Mouse (Mus musculus): ENCODE data around the gene Plxnc1. TPM values are rescaled to one million over a fixed set of nuclear protein-coding genes. Genes with fewer than 3 reads are reported as not detected.

The Plxnc1 gene
- polyA plus RNA-seq, 1 experiment from 2014 or later, result 7.1 TPM

DNA sequence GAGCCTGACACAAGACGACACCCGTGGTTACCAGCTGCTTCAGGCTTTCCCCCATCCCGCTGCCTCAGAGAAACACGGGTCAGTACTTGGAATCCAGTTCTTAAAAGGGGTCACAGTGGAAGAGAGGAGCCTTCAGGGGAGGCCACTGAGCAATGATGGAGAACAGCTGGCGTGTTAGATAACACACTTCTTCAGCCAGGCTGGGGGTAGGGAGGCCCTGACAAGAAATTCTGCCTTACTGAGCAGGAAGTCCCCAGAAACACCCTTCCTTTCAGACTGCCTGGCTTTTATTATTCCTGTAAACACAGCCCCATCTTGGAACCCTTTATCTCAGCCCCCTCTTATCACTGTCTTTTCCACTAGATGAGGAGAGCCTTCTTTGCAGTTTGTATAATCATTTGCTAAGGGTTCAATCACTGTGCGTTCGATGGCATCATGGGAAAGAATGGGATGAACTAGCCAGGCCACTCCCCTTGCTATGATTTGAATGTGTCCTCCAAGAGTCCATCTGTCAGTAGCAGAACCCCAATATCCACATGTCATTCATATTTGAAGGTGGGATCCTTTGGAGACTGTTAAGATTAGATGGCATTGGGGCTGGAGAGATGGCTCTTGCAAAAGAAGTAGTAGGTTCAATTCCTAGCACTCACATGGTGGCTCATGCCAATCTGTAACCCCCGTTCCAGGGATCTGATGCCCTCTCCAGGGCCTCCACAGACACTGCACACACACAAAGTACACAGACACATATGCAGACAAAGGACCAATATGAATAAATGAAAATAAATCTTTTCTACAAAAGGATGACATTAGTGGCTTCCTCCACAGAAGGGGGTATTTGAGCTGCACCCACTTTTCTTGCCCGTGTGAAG is 12.4 kb downstream of the Plxnc1 start:
- no peak overlapping the region for H3K4me3 ChIP-seq (ENCODE audit: low read depth, low read length)
- H3K4me2 ChIP-seq, result no peak overlapping the region; the same call in 1 of the 2 replicates
- ATAC-seq (replicated peaks; ENCODE audit: insufficient number of reproducible peaks, low FRiP score, low TSS enrichment), result peak; percentile 90
- peaks cover 20% of the 10 kb centered on the region for H3K4me1 ChIP-seq (ENCODE audit: control insufficient read depth, insufficient read depth, low read length)
- no peaks in the 10 kb centered on the region for H3K27me3 ChIP-seq (ENCODE audit: control insufficient read depth, insufficient read depth, low read length)
- H3K27ac ChIP-seq (ENCODE audit: low read depth, low read length), result peak overlapping the region; percentile 81
- 23% methylated on average over 9 of the region's 9 CpGs for WGBS (ENCODE audit: insufficient replicate concordance)
- H3K9me3 ChIP-seq (replicated peaks; ENCODE audit: control insufficient read depth, low read length), result no peaks in the 10 kb centered on the region
- no peaks in the 10 kb centered on the region for H3K36me3 ChIP-seq (ENCODE audit: control insufficient read depth, insufficient read depth, low read length)
- H3K9ac ChIP-seq (ENCODE audit: low read depth, low read length), result no peak overlapping the region

DNA sequence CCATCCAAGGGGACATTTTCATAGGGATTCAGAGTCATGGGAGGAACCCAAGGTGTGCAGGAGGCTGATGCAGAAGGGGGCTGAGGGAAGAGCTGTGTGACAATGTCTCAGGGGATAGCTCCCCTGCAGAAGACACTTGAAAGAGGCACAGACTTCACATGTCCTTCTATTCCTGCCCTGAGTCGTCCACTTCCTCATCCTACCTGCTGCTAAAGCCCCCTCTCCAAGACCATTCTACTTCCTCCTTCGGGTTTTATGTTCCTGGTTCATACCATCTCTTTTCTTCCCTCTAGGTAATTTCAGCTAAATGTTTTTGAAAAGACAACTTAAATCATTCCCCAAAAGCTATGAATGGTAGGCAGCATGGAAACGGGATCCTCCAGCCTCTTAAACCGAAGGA is 16.5 kb downstream of the Plxnc1 start:
- no peak overlapping the region for H3K4me3 ChIP-seq (ENCODE audit: low read depth, low read length)
- no peak overlapping the region for H3K9ac ChIP-seq (ENCODE audit: low read depth, low read length)
- no peak overlapping the region for H3K4me2 ChIP-seq
- H3K27me3 ChIP-seq (ENCODE audit: control insufficient read depth, insufficient read depth, low read length), result no peaks in the 10 kb centered on the region
- no peaks in the 10 kb centered on the region for H3K36me3 ChIP-seq (ENCODE audit: control insufficient read depth, insufficient read depth, low read length)
- WGBS (ENCODE audit: insufficient replicate concordance), result 85% methylated on average over 4 of the region's 4 CpGs
- H3K4me1 ChIP-seq (ENCODE audit: control insufficient read depth, insufficient read depth, low read length), result peaks cover 16% of the 10 kb centered on the region
- no peak for ATAC-seq (replicated peaks; ENCODE audit: insufficient number of reproducible peaks, low FRiP score, low TSS enrichment)
- H3K9me3 ChIP-seq (replicated peaks; ENCODE audit: control insufficient read depth, low read length), result no peaks in the 10 kb centered on the region
- no peak overlapping the region for H3K27ac ChIP-seq (ENCODE audit: low read depth, low read length)

DNA sequence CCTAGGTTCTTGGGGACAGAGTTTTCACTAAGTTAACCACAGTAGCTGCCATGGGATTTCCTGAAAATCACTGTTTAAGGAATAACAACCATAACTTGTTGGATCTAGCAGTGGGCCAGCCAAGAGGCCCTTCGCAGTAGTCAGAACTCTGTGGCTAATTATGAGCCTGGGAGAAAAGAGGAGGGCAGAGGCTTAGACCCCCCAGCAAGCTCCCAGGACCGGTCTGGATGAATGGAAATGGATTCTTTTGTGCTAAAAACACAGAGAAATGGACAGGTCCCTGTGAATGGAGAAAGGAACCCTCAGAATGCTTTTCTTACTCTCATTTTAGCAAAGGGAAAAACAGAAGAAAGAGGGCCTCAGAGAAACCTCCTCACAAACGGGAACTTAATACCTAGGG is 18.3 kb downstream of the Plxnc1 start:
- no peaks in the 10 kb centered on the region for H3K9me3 ChIP-seq (replicated peaks; ENCODE audit: control insufficient read depth, low read length)
- WGBS (ENCODE audit: insufficient replicate concordance), result 76% methylated on average over 3 of the region's 3 CpGs

DNA sequence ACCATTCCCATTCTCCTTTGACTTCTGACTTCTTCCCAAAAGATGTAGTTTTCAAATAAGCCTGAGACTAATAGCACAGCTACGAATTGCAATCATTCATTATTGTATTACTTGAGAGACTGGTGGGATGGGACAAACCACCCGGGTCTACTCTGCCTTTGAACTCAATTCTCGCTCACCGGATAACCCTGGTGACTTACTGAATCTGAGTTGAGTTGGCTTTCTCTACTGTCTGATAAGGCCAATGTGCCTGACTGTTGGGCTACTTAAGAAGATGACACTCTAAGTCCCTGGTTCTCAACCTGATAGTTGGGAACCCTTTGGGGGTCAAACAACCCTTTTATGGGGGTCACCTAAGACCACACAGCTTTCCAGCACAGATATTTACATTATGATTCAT is 19.8 kb downstream of the Plxnc1 start:
- Histone ChIP-seq H3K4me3 (ENCODE audit: low read depth, low read length) (no peak overlapping the region), H3K36me3 (ENCODE audit: control insufficient read depth, insufficient read depth, low read length) (no peaks in the 10 kb centered on the region), H3K9ac (ENCODE audit: low read depth, low read length) (no peak overlapping the region), H3K27me3 (ENCODE audit: control insufficient read depth, insufficient read depth, low read length) (no peaks in the 10 kb centered on the region), H3K9me3 (replicated peaks; ENCODE audit: control insufficient read depth, low read length) (no peaks in the 10 kb centered on the region), H3K27ac (ENCODE audit: low read depth, low read length) (0 out of 2 replicates have a peak overlapping the region, but pooled peaks have one; percentile 38), H3K4me2 (no peak overlapping the region), H3K4me1 (ENCODE audit: control insufficient read depth, insufficient read depth, low read length) (no peaks in the 10 kb centered on the region; the same call in 1 of the 2 replicates)
- no peak for ATAC-seq (replicated peaks; ENCODE audit: insufficient number of reproducible peaks, low FRiP score, low TSS enrichment)
- WGBS (ENCODE audit: insufficient replicate concordance), result 79% methylated on average over 4 of the region's 4 CpGs

More for the DNA sequence above, 18.3 kb downstream of the Plxnc1 start:
- Histone ChIP-seq H3K27me3 (ENCODE audit: control insufficient read depth, insufficient read depth, low read length) (no peaks in the 10 kb centered on the region), H3K27ac (ENCODE audit: low read depth, low read length) (no peak overlapping the region), H3K4me2 (no peak overlapping the region), H3K36me3 (ENCODE audit: control insufficient read depth, insufficient read depth, low read length) (no peaks in the 10 kb centered on the region), H3K4me3 (ENCODE audit: low read depth, low read length) (no peak overlapping the region), H3K9ac (ENCODE audit: low read depth, low read length) (no peak overlapping the region), H3K4me1 (ENCODE audit: control insufficient read depth, insufficient read depth, low read length) (no peaks in the 10 kb centered on the region; the same call in 1 of the 2 replicates)
- no peak for ATAC-seq (replicated peaks; ENCODE audit: insufficient number of reproducible peaks, low FRiP score, low TSS enrichment)

DNA sequence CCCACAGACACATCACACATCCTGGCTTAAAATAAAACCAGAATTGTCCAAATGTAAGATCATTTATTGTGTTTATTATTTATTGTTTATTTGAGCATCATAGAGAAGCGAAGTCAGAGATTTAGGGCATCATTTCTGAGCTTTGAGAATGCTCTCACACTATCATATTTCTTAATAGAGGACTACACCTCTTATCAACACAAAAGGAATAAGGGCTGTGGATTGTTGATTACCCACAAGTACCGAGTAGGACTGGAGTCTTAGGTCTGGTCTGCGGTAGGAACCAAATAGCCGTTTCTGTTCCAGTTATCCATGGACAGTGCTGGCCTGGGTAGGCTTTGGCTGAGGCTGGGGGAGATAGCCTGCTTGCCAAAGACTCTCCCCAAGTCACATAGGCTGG is 20.2 kb downstream of the Plxnc1 start:
- ATAC-seq (replicated peaks; ENCODE audit: insufficient number of reproducible peaks, low FRiP score, low TSS enrichment), result no peak
- 55% methylated on average over 4 of the region's 4 CpGs for WGBS (ENCODE audit: insufficient replicate concordance)
- no peaks in the 10 kb centered on the region for H3K27me3 ChIP-seq (ENCODE audit: control insufficient read depth, insufficient read depth, low read length)
- no peaks in the 10 kb centered on the region for H3K9me3 ChIP-seq (replicated peaks; ENCODE audit: control insufficient read depth, low read length)
- H3K4me1 ChIP-seq (ENCODE audit: control insufficient read depth, insufficient read depth, low read length), result peaks cover 3% of the 10 kb centered on the region; the same call in 1 of the 2 replicates
- no peak overlapping the region for H3K4me2 ChIP-seq
- H3K27ac ChIP-seq (ENCODE audit: low read depth, low read length), result 0 out of 2 replicates have a peak overlapping the region, but pooled peaks have one; percentile 38
- no peak overlapping the region for H3K9ac ChIP-seq (ENCODE audit: low read depth, low read length)
- H3K36me3 ChIP-seq (ENCODE audit: control insufficient read depth, insufficient read depth, low read length), result no peaks in the 10 kb centered on the region
- no peak overlapping the region for H3K4me3 ChIP-seq (ENCODE audit: low read depth, low read length)

DNA sequence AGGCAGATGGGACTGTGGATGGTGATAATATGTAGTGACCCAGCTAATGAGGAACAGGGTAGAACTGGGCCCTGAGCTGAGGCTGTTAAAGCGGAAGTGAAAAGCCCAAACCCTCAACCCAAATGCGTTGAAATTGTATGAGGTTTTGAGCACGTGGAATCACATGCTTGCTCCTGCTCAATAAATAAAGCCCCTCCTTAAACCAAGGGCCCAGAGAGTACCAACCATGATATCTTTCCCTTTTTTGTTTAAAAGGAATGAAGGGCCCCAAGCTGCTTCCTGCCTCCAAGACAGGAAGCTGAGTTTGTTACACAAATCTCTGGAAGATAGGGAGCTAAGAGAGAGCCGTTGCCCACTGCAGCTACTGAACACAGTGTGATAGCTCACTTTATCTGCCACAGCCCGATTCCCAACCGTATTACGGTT is 21.3 kb downstream of the Plxnc1 start:
- H3K27me3 ChIP-seq (ENCODE audit: control insufficient read depth, insufficient read depth, low read length), result no peaks in the 10 kb centered on the region
- 38% methylated on average over 7 of the region's 7 CpGs for WGBS (ENCODE audit: insufficient replicate concordance)
- peaks cover 3% of the 10 kb centered on the region; the same call in 1 of the 2 replicates for H3K4me1 ChIP-seq (ENCODE audit: control insufficient read depth, insufficient read depth, low read length)
- no peak overlapping the region for H3K9ac ChIP-seq (ENCODE audit: low read depth, low read length)
- no peak overlapping the region for H3K4me3 ChIP-seq (ENCODE audit: low read depth, low read length)
- H3K9me3 ChIP-seq (replicated peaks; ENCODE audit: control insufficient read depth, low read length), result no peaks in the 10 kb centered on the region
- no peak overlapping the region for H3K4me2 ChIP-seq
- ATAC-seq (replicated peaks; ENCODE audit: insufficient number of reproducible peaks, low FRiP score, low TSS enrichment), result peak; percentile 49; the same call in 1 of the 2 replicates
- no peaks in the 10 kb centered on the region for H3K36me3 ChIP-seq (ENCODE audit: control insufficient read depth, insufficient read depth, low read length)
- peak overlapping the region; percentile 68 for H3K27ac ChIP-seq (ENCODE audit: low read depth, low read length)

DNA sequence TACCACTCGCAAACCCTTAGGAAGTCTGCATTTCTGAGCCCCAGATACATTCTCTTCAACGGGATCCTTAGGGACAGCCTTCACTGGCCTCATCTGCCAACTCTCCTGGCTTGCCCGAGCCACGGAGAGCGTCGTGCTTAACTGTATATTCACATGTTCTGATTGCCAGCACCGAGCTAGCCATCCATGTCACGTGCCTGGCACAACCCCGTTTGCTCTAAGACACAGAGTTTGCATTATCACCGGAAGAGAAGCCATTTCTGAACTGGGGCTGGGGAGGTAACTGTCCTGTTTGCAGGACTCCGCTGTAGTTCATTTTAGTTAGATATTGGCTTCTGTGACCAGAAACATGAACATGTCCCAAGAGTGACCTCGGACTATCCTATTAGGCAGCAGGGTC is 21.8 kb downstream of the Plxnc1 start:
- no peaks in the 10 kb centered on the region for H3K9me3 ChIP-seq (replicated peaks; ENCODE audit: control insufficient read depth, low read length)
- no peak overlapping the region for H3K4me3 ChIP-seq (ENCODE audit: low read depth, low read length)
- peaks cover 6% of the 10 kb centered on the region; the same call in 1 of the 2 replicates for H3K4me1 ChIP-seq (ENCODE audit: control insufficient read depth, insufficient read depth, low read length)
- H3K36me3 ChIP-seq (ENCODE audit: control insufficient read depth, insufficient read depth, low read length), result no peaks in the 10 kb centered on the region
- no peak for ATAC-seq (replicated peaks; ENCODE audit: insufficient number of reproducible peaks, low FRiP score, low TSS enrichment)
- H3K9ac ChIP-seq (ENCODE audit: low read depth, low read length), result no peak overlapping the region
- no peak overlapping the region for H3K4me2 ChIP-seq
- H3K27ac ChIP-seq (ENCODE audit: low read depth, low read length), result peak overlapping the region; percentile 68
- H3K27me3 ChIP-seq (ENCODE audit: control insufficient read depth, insufficient read depth, low read length), result no peaks in the 10 kb centered on the region
- 82% methylated on average over 12 of the region's 12 CpGs for WGBS (ENCODE audit: insufficient replicate concordance)

DNA sequence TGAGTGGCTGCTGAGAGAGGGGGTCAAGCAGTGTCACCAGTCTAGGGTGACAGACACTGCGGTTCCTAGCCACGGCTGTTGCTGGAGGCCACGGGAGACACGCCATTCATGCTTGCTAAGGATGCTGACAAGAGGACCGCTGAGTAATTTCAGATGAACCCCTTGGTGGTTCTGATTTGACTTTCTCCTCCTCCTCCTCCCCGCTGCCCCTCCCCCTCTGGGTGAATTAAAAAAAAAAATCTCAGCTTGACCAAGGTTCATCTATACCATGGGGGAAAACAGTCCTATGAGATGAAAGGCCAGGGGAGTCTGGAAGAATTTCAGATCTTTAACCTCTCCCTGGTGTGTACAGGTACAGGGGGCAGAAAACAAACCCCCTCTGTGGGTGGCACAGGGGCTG is 22.9 kb downstream of the Plxnc1 start:
- no peak overlapping the region for H3K4me2 ChIP-seq
- H3K4me3 ChIP-seq (ENCODE audit: low read depth, low read length), result no peak overlapping the region
- no peak for ATAC-seq (replicated peaks; ENCODE audit: insufficient number of reproducible peaks, low FRiP score, low TSS enrichment)
- H3K27me3 ChIP-seq (ENCODE audit: control insufficient read depth, insufficient read depth, low read length), result no peaks in the 10 kb centered on the region
- H3K9me3 ChIP-seq (replicated peaks; ENCODE audit: control insufficient read depth, low read length), result no peaks in the 10 kb centered on the region
- H3K36me3 ChIP-seq (ENCODE audit: control insufficient read depth, insufficient read depth, low read length), result no peaks in the 10 kb centered on the region
- H3K9ac ChIP-seq (ENCODE audit: low read depth, low read length), result no peak overlapping the region
- H3K27ac ChIP-seq (ENCODE audit: low read depth, low read length), result no peak overlapping the region
- H3K4me1 ChIP-seq (ENCODE audit: control insufficient read depth, insufficient read depth, low read length), result peaks cover 6% of the 10 kb centered on the region; the same call in 1 of the 2 replicates
- WGBS (ENCODE audit: insufficient replicate concordance), result 61% methylated on average over 6 of the region's 6 CpGs

Measured in heart, embryonic 11.5 days (tissue).